Mouse (Mus musculus) intestine, postnatal 0 days (tissue): ENCODE results near the gene Etv2. TPM values are rescaled to one million over a fixed set of nuclear protein-coding genes. Genes with fewer than 3 reads are reported as not detected.

Experiments used
- ATAC-seq: fragments of 200-750 bp; cut with Nextera tagmentation; 2 replicates; pipeline ENCODE4 v1.8.0; 2017; ENCODE audit warnings: mild to moderate bottlenecking, moderate TSS enrichment, moderate library complexity
- H3K27ac ChIP-seq: fragments of 300-500 bp; sonication (generic); 2 replicates; pipeline ENCODE4 v1.5.1; 2014; ENCODE audit warnings: mild to moderate bottlenecking, low read depth, low read length, moderate library complexity
- H3K27me3 ChIP-seq: fragments of 300-500 bp; sonication (generic); replicated peaks from 2 replicates; pipeline ENCODE4 v1.6.1; 2014; ENCODE audit warnings: low read length, mixed read lengths; ENCODE audit not compliant: control insufficient read depth, insufficient read depth
- H3K36me3 ChIP-seq: fragments of 300-500 bp; sonication (generic); 2 replicates; pipeline ENCODE4 v1.6.1; 2014; ENCODE audit warnings: mild to moderate bottlenecking, moderate library complexity; ENCODE audit not compliant: control insufficient read depth, insufficient read depth
- H3K4me1 ChIP-seq: fragments of 300-500 bp; sonication (generic); replicated peaks from 2 replicates; pipeline ENCODE4 v1.6.1; 2014; ENCODE audit warnings: antibody characterized with exemption, low read length, mixed read lengths; ENCODE audit not compliant: control insufficient read depth, insufficient read depth
- H3K4me2 ChIP-seq: fragments of 300-500 bp; sonication (generic); replicated peaks from 2 replicates; pipeline ENCODE4 v1.6.1; 2014; ENCODE audit warnings: low read depth, mild to moderate bottlenecking, moderate library complexity
- H3K4me3 ChIP-seq: fragments of 300-500 bp; sonication (generic); 2 replicates; pipeline ENCODE4 v1.5.1; 2014; ENCODE audit warnings: low read depth, low read length
- H3K9ac ChIP-seq: fragments of 300-500 bp; sonication (generic); 2 replicates; pipeline ENCODE4 v1.6.1; 2014; ENCODE audit warnings: mild to moderate bottlenecking, low read depth, low read length
- H3K9me3 ChIP-seq: fragments of 300-500 bp; sonication (generic); 2 replicates; pipeline ENCODE4 v1.6.1; 2016; ENCODE audit warnings: mixed run types; ENCODE audit not compliant: control insufficient read depth
- CTCF ChIP-seq: sonication (generic); IDR thresholded peaks from 2 replicates; pipeline ENCODE4 v1.5.1; 2016; ENCODE audit warnings: low read depth, mild to moderate bottlenecking, control low read depth, antibody characterized with exemption, moderate library complexity
- WGBS: fragments of 180-500 bp; shearing (Covaris S2); extraction: QIAGEN DNeasy Blood & Tissue Kit; methylation state at CpG from one replicate; pipeline ENCODE4 v1.1.7; 2014; 5-methylcytosine and 5-hydroxymethylcytosine counted together
- polyA plus RNA-seq: library from polyadenylated mRNA; unstranded; fragments of >200 nt; fragmentation: Nextera tagmentation; extraction: Ambion mirVana; gene quantifications from 2 replicates; pipeline ENCODE4 v1.2.1, GENCODE M21; 2015

Etv2 gene
- polyA plus RNA-seq = not detected in 2 replicates

DNA sequence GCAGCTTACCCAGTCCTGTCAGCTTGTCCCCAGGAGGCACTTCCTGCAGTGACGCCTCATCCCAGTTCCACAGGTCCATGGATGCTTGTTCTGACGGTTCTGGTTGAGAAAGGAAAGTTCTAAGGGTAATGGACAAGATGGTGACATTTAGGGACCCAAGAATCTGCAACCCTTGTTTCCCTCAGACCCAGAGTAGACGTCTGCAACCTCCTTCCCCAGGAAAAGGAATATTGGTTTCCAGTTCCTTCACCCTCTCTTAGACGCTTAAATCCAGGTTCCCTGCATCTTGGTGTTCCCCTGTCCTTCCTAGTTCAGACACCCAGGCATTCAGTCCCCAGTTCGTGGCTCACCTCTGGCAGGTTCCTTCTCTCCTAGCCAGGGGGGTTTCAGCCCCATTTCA, at the start of gene Etv2:
Gene Etv2, minus strand, starts transcription at position 101 of the 400 bp plus-strand sequence.
- peak within 1 kb of the TSS; percentile 13 for H3K4me3 ChIP-seq
- WGBS = 6% methylated on average over 5 of the region's 5 CpGs
- peaks cover 50% of the 10 kb centered on the region for H3K27me3 ChIP-seq

GRCm38 (mm10) chr7:30683425-30683824, 47.8 kb upstream of the Etv2 start:
- H3K4me1 ChIP-seq = 0 out of 2 replicates have a peak, but pooled peaks cover 2% of the 10 kb centered on the region
- WGBS = 83% methylated on average over 2 of the region's 2 CpGs
- no peaks in the 10 kb centered on the region for H3K36me3 ChIP-seq
- ATAC-seq = no peak
- no peaks in the 10 kb centered on the region for H3K9me3 ChIP-seq
- no peak overlapping the region for H3K9ac ChIP-seq
- H3K4me2 ChIP-seq = no peak overlapping the region
- TF ChIP-seq CTCF = no peak
- H3K27ac ChIP-seq = no peak overlapping the region
- no peaks in the 10 kb centered on the region for H3K27me3 ChIP-seq
- H3K4me3 ChIP-seq = no peak overlapping the region

More for the DNA sequence above, at the start of gene Etv2:
- H3K27ac ChIP-seq = no peak within 1 kb of the TSS
- peaks cover 9% of the 10 kb centered on the region; the same call in 1 of the 2 replicates for H3K36me3 ChIP-seq
- H3K9ac ChIP-seq = no peak within 1 kb of the TSS
- TF ChIP-seq CTCF = no peak
- H3K4me2 ChIP-seq = peak within 1 kb of the TSS; percentile 38
- no peaks in the 10 kb centered on the region for H3K4me1 ChIP-seq
- no peaks in the 10 kb centered on the region for H3K9me3 ChIP-seq
- no peak for ATAC-seq

GRCm38 (mm10) chr7:30681897-30682296, 46.2 kb upstream of the Etv2 start:
- 64% methylated on average over 5 of the region's 5 CpGs for WGBS
- ATAC-seq = no peak
- no peak overlapping the region for H3K4me2 ChIP-seq

GRCm38 (mm10) chr7:30678263-30678975, 42.8 kb upstream of the Etv2 start:
- H3K4me1 ChIP-seq = no peaks in the 10 kb centered on the region
- no peak overlapping the region for H3K27ac ChIP-seq
- H3K36me3 ChIP-seq = no peaks in the 10 kb centered on the region
- ATAC-seq = no peak
- no peak overlapping the region for H3K4me3 ChIP-seq
- H3K4me2 ChIP-seq = no peak overlapping the region
- no peak overlapping the region for H3K9ac ChIP-seq
- H3K9me3 ChIP-seq = no peaks in the 10 kb centered on the region
- H3K27me3 ChIP-seq = no peaks in the 10 kb centered on the region
- TF ChIP-seq CTCF = peak; percentile 45
- WGBS = 65% methylated on average over 5 of the region's 5 CpGs

More at GRCm38 (mm10) chr7:30681897-30682296, 46.2 kb upstream of the Etv2 start:
- Histone ChIP-seq H3K4me3 (no peak overlapping the region), H3K36me3 (no peaks in the 10 kb centered on the region), H3K9me3 (no peaks in the 10 kb centered on the region), H3K9ac (no peak overlapping the region), H3K27me3 (no peaks in the 10 kb centered on the region), H3K4me1 (no peaks in the 10 kb centered on the region), H3K27ac (no peak overlapping the region)
- TF ChIP-seq CTCF = no peak

- Histone ChIP-seq H3K9ac (no peak within 1 kb of the TSS), H3K9me3 (no peaks in the 10 kb centered on the region), H3K4me3 (no peak within 1 kb of the TSS), H3K36me3 (no peaks in the 10 kb centered on the region), H3K27ac (no peak within 1 kb of the TSS), H3K27me3 (no peaks in the 10 kb centered on the region), H3K4me2 (no peak within 1 kb of the TSS), H3K4me1 (no peaks in the 10 kb centered on the region)
- ATAC-seq = no peak
- 70% methylated on average over 9 of the region's 9 CpGs for WGBS
- TF ChIP-seq CTCF = no peak
These were observed 35.8 kb upstream of the Etv2 start, which contains the start of gene Pmis2 for GRCm38 (mm10) chr7:30671480-30671879. Pmis2 (minus strand) TSS chr7:30671605.

GRCm38 (mm10) chr7:30669229-30669628, 33.6 kb upstream of the Etv2 start:
- 37% methylated on average over 3 of the region's 3 CpGs for WGBS
- Histone ChIP-seq H3K36me3 (no peaks in the 10 kb centered on the region), H3K9ac (no peak overlapping the region), H3K4me3 (no peak overlapping the region), H3K9me3 (no peaks in the 10 kb centered on the region), H3K27ac (no peak overlapping the region), H3K4me1 (0 out of 2 replicates have a peak, but pooled peaks cover 6% of the 10 kb centered on the region), H3K4me2 (no peak overlapping the region), H3K27me3 (no peaks in the 10 kb centered on the region)
- peak; percentile 72 for TF ChIP-seq CTCF
- no peak for ATAC-seq
